Mouse (Mus musculus) CH12.LX (cell line): ENCODE measurements around the gene Hoxb3. TPM values are rescaled to one million over a fixed set of nuclear protein-coding genes. Genes with fewer than 3 reads are reported as not detected.

Source experiments
- DNase-seq: peaks from one replicate; pipeline ENCODE4 v3.0.0-alpha.2; 2013; ENCODE audit errors: extremely low read depth
- H3K27ac ChIP-seq: 2 replicates; pipeline ENCODE4 v1.5.1; 2012; ENCODE audit warnings: low read depth, mild to moderate bottlenecking, control low read depth, moderate library complexity; ENCODE audit not compliant: insufficient read depth
- H3K27me3 ChIP-seq: replicated peaks from 2 replicates; pipeline ENCODE3; 2012; ENCODE audit warnings: inconsistent platforms
- H3K36me3 ChIP-seq, 2 experiments: replicated peaks in 1 of 2; 2 replicates each; pipeline versions ENCODE3 to v1.6.1; 2012; ENCODE audit warnings: inconsistent platforms in 1 of 2, low read length in 1 of 2, mild to moderate bottlenecking in 1 of 2, mixed read lengths in 1 of 2, moderate library complexity in 1 of 2; ENCODE audit not compliant: control insufficient read depth in 1 of 2, insufficient read depth in 1 of 2
- H3K4me1 ChIP-seq, 2 experiments: 2 replicates each; pipeline ENCODE4 v1.6.1; 2012; ENCODE audit warnings: inconsistent platforms in 1 of 2, moderate library complexity in 1 of 2; ENCODE audit not compliant: insufficient read depth in 2 of 2, control insufficient read depth in 1 of 2
- H3K4me2 ChIP-seq: 2 replicates; pipeline ENCODE4 v1.6.1; 2012; ENCODE audit warnings: low read depth, mild to moderate bottlenecking, control low read depth; ENCODE audit not compliant: poor library complexity, insufficient read depth, severe bottlenecking
- H3K4me3 ChIP-seq, 3 experiments: fragments of 150-350 bp in 1 of 3; sonication (generic) in 1 of 3; replicated peaks in 1 of 3; 2 replicates each; pipeline versions ENCODE3 to v1.5.1; 2011 to 2012; ENCODE audit warnings: low read depth in 2 of 3, low read length in 2 of 3, mild to moderate bottlenecking in 2 of 3, moderate library complexity in 2 of 3, control low read depth in 1 of 3, improper control_type of control experiment in 1 of 3, inconsistent platforms in 1 of 3, mixed read lengths in 1 of 3; ENCODE audit not compliant: poor library complexity in 1 of 3
- H3K79me2 ChIP-seq: replicated peaks from 2 replicates; pipeline ENCODE4 v1.6.1; 2012; ENCODE audit warnings: mild to moderate bottlenecking, moderate library complexity; ENCODE audit not compliant: control insufficient read depth, poor library complexity, insufficient read depth, severe bottlenecking; ENCODE audit errors: extremely low read depth
- H3K9ac ChIP-seq: 2 replicates; pipeline ENCODE4 v1.6.1; 2012; ENCODE audit warnings: low read depth, mild to moderate bottlenecking, control low read depth, moderate library complexity; ENCODE audit not compliant: insufficient read depth
- H3K9me3 ChIP-seq: replicated peaks from 2 replicates; pipeline ENCODE3; 2012; ENCODE audit warnings: low read length, inconsistent platforms, mixed read lengths
- BHLHE40 ChIP-seq: IDR thresholded peaks from 2 replicates; pipeline ENCODE4 v1.6.1; 2011; ENCODE audit warnings: mild to moderate bottlenecking, low read depth, low read length, improper control_type of control experiment
- ELF1 ChIP-seq: IDR thresholded peaks from 2 replicates; pipeline ENCODE4 v1.6.1; 2014; ENCODE audit warnings: low read depth, mild to moderate bottlenecking, inconsistent platforms, low read length, improper control_type of control experiment
- ETS1 ChIP-seq: conservative IDR thresholded peaks from 2 replicates; pipeline ENCODE4 v1.6.1; 2012; ENCODE audit warnings: low read depth, mild to moderate bottlenecking, inconsistent platforms, low read length, improper control_type of control experiment, moderate library complexity
- GABPA ChIP-seq: IDR thresholded peaks from 2 replicates; pipeline ENCODE4 v1.6.1; 2012; ENCODE audit warnings: low read depth, low read length, improper control_type of control experiment, inconsistent platforms; ENCODE audit not compliant: insufficient replicate concordance
- HCFC1 ChIP-seq: IDR thresholded peaks from 2 replicates; pipeline ENCODE4 v1.6.1; 2012; ENCODE audit warnings: low read depth, mild to moderate bottlenecking, inconsistent platforms, low read length, improper control_type of control experiment
- IRF4 ChIP-seq: IDR thresholded peaks from 2 replicates; pipeline ENCODE4 v1.6.1; 2014; ENCODE audit warnings: low read depth, mild to moderate bottlenecking, inconsistent platforms, low read length, improper control_type of control experiment
- JUND ChIP-seq: conservative IDR thresholded peaks from 2 replicates; pipeline ENCODE4 v1.6.1; 2011; ENCODE audit warnings: low read depth, low read length, improper control_type of control experiment
- KAT2A ChIP-seq: IDR thresholded peaks from 2 replicates; pipeline ENCODE4 v1.6.1; 2012; ENCODE audit warnings: low read length, improper control_type of control experiment, inconsistent platforms; ENCODE audit not compliant: insufficient replicate concordance
- MAZ ChIP-seq: IDR thresholded peaks from 2 replicates; pipeline ENCODE4 v1.6.1; 2012; ENCODE audit warnings: low read depth, mild to moderate bottlenecking, inconsistent platforms, low read length, improper control_type of control experiment, moderate library complexity
- MEF2A ChIP-seq: IDR thresholded peaks from 2 replicates; pipeline ENCODE4 v1.6.1; 2014; ENCODE audit warnings: low read depth, mild to moderate bottlenecking, inconsistent platforms, low read length, improper control_type of control experiment, borderline replicate concordance
- POLR2A ChIP-seq: IDR thresholded peaks from 2 replicates; pipeline ENCODE4 v1.6.1; 2011; ENCODE audit warnings: low read depth, mild to moderate bottlenecking, improper control_type of control experiment, low read length
- RAD21 ChIP-seq: IDR thresholded peaks from 2 replicates; pipeline ENCODE4 v1.6.1; 2011; ENCODE audit warnings: low read depth, mild to moderate bottlenecking, low read length, improper control_type of control experiment, moderate library complexity
- RCOR1 ChIP-seq: conservative IDR thresholded peaks from 2 replicates; pipeline ENCODE4 v1.6.1; 2012; ENCODE audit warnings: low read depth, mild to moderate bottlenecking, inconsistent platforms, low read length, improper control_type of control experiment
- SMC3 ChIP-seq: IDR thresholded peaks from 2 replicates; pipeline ENCODE4 v1.6.1; 2011; ENCODE audit warnings: low read depth, low read length, improper control_type of control experiment
- TBP ChIP-seq: conservative IDR thresholded peaks from 2 replicates; pipeline ENCODE4 v1.6.1; 2011; ENCODE audit warnings: low read depth, low read length, improper control_type of control experiment
- UBTF ChIP-seq: IDR thresholded peaks from 2 replicates; pipeline ENCODE4 v1.6.1; 2012; ENCODE audit warnings: low read depth, mild to moderate bottlenecking, inconsistent platforms, low read length, improper control_type of control experiment, moderate library complexity
- ZC3H11A ChIP-seq: IDR thresholded peaks from 2 replicates; pipeline ENCODE4 v1.6.1; 2012; ENCODE audit warnings: low read depth, mild to moderate bottlenecking, inconsistent platforms, low read length, improper control_type of control experiment
- ZMIZ1 ChIP-seq: IDR thresholded peaks from 2 replicates; pipeline ENCODE4 v1.6.1; 2012; ENCODE audit warnings: low read depth, mild to moderate bottlenecking, inconsistent platforms, low read length, improper control_type of control experiment
- ZNF384 ChIP-seq: IDR thresholded peaks from 2 replicates; pipeline ENCODE4 v1.6.1; 2012; ENCODE audit warnings: low read depth, low read length, improper control_type of control experiment, inconsistent platforms
- dilution Hi-C: fragments of 300-500 bp; cut with MboI; formaldehyde crosslinking; loops from 2 replicates; pipeline ENCODE4 v1.14.3; 2020; ENCODE audit warnings: low sequenced_read_pairs; ENCODE audit not compliant: extremely low pct_unique_long_range_greater_than_20kb, extremely low pct_ligation_motif_present
- in situ Hi-C: fragments of 300-500 bp; cut with MboI; formaldehyde crosslinking; loops from 3 replicates; pipeline ENCODE4 v1.14.3; 2019; ENCODE audit warnings: low sequenced_read_pairs, low pct_ligation_motif_present, low pct_unique_long_range_greater_than_20kb, mixed read lengths
- polyA plus RNA-seq: library from polyadenylated mRNA; unstranded; fragments of >175 nt; gene quantifications from 2 replicates; pipeline ENCODE4 v1.2.1, GENCODE M21; 2012; ENCODE audit warnings: low read depth; ENCODE audit not compliant: insufficient read length
- total RNA-seq, 2 experiments: library from RNA; depleted of rRNA; stranded (reverse); fragments of 300-350 nt in 1 of 2; fragments of >200 nt in 1 of 2; gene quantifications; 2 replicates each; pipeline ENCODE4 v1.2.3; 2012 to 2014

The Hoxb3 gene
- total and polyA plus RNA-seq, 3 experiments: 0.07 to 0.29 (median 0.21) TPM

DNA sequence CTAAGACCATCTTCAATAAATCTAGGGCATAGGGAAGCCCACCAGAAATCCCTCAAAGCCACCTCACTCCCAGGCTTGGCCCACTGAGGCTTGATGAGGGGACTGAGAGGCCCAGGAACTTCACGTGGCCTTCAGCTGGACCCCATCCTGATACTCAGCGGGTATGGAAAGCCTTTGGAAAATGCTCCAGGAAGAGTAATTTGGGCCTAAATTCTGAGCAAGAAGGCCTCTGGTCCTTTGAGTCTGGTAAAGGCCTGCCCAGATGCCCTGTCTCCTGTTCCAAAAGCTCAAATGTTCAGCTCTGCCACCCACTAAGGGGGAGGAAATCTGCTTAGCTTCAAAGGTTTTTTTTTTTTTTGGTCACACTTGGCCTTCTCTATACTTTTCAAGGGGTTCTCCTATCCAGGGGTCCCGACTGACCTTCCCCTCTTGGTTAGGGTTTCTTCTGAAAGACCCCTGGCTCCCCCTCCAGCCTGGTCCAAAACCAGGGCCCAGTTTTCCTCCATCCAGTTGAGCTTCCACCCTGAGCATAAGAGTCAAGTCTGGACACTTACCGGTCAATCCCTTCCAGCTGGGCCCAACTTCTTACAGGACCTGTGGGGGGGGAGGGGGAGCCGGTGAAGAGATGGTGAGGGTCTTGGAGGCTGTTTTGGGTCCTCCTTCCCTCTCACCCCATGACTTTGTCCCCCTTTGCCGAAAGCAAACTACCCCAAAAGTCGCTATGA lies 16.8 kb upstream of the Hoxb3 start:
- dilution Hi-C loops: no loop called here
- no peak overlapping the region for H3K4me3 ChIP-seq
- peaks cover 68% of the 10 kb centered on the region for H3K27me3 ChIP-seq
- H3K9ac ChIP-seq: no peak overlapping the region
- no peak overlapping the region for H3K27ac ChIP-seq
- H3K4me2 ChIP-seq: no peak overlapping the region
- no peaks in the 10 kb centered on the region for H3K79me2 ChIP-seq
- DNase-seq: no peak
- H3K4me1 ChIP-seq: peaks cover 0 to 16% of the 10 kb centered on the region in 2 experiments; a peak in 2 of 4 replicates
- peaks cover 22% of the 10 kb centered on the region for H3K9me3 ChIP-seq
- no peaks in the 10 kb centered on the region for H3K36me3 ChIP-seq
- in situ Hi-C loops: loop anchor here (25.0 kb wide), 1 partner anchor 231 kb away; no protein-coding TSS in a partner anchor
- no peak for TF ChIP-seq UBTF
- no peak for TF ChIP-seq SMC3
- no peak for TF ChIP-seq ZC3H11A
- TF ChIP-seq ETS1: no peak
- no peak for TF ChIP-seq JUND
- TF ChIP-seq MAZ: no peak
- no peak for TF ChIP-seq TBP
- no peak for TF ChIP-seq POLR2A
- no peak for TF ChIP-seq BHLHE40
- TF ChIP-seq ZNF384: no peak
- TF ChIP-seq ZMIZ1: no peak
- TF ChIP-seq MEF2A: no peak
- no peak for TF ChIP-seq IRF4
- TF ChIP-seq GABPA: no peak

DNA sequence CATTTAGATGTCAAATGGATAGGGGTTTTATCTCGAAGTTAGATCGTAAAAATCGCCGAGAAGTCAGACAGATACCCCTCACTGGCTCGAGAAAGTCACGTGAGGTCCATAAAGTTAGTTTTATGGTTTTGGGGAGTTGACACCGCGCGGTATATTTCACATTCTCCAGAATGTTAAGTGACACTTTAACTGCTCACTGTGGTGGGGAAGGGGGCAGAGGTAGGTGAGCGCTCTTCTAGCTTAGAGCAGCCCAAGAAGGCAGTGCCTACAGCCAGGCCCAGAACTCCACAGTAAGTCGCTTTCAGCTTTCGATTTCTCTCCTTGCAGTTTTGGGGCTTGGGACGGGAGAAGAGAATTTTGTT lies 16.2 kb upstream of the Hoxb3 start:
- in situ Hi-C loops: loop anchor here (25.0 kb wide), 1 partner anchor 230 kb away; no protein-coding TSS in a partner anchor
- no peak overlapping the region for H3K27ac ChIP-seq
- H3K9ac ChIP-seq: no peak overlapping the region
- no peaks in the 10 kb centered on the region for H3K36me3 ChIP-seq
- peaks cover 18% of the 10 kb centered on the region for H3K9me3 ChIP-seq
- no peak overlapping the region for H3K4me3 ChIP-seq
- H3K4me1 ChIP-seq: peaks cover 0 to 19% of the 10 kb centered on the region in 2 experiments; a peak in 2 of 4 replicates
- no peak for DNase-seq
- TF ChIP-seq ELF1 (no peak), RAD21 (no peak), RCOR1 (no peak), HCFC1 (no peak), KAT2A (no peak)
- TF ChIP-seq, all 38 proteins: peak for 0
- Histone ChIP-seq H3K79me2 (no peaks in the 10 kb centered on the region), H3K27me3 (peaks cover 66% of the 10 kb centered on the region), H3K4me2 (no peak overlapping the region)
- dilution Hi-C loops: no loop called here
